Mouse (Mus musculus) small intestine, adult 2 months (tissue): ENCODE data around the gene Supt20.

Experiments
- CTCF ChIP-seq: fragments of 200-500 bp; IDR thresholded peaks from 2 replicates; pipeline ENCODE4 v1.5.1; 2012; ENCODE audit warnings: low read depth, mild to moderate bottlenecking, control low read depth, inconsistent platforms, low read length, moderate library complexity, mixed read lengths; ENCODE audit not compliant: insufficient replicate concordance, insufficient read length; ENCODE audit errors: extremely low read depth
- POLR2A ChIP-seq: fragments of 200-500 bp; IDR thresholded peaks from 2 replicates; pipeline ENCODE4 v1.6.1; 2012; ENCODE audit warnings: low read depth, mild to moderate bottlenecking, control low read depth, inconsistent platforms, low read length, moderate library complexity

- TF ChIP-seq CTCF = no peak
- TF ChIP-seq POLR2A = no peak
These were observed 39.8 kb downstream of the Supt20 start for GRCm38 (mm10) chr3:54732371-54732770.
